Mouse (Mus musculus): ENCODE data around the gene Prr36.

GRCm38 (mm10) chr8:4259125-4259804 lies 42.0 kb upstream of the Prr36 start, which contains the start of gene Ctxn1:
- TF ChIP-seq CTCF (IDR thresholded peaks at IDR 0.05; ENCODE audit: low read depth): no peak
- TF ChIP-seq EP300 (IDR thresholded peaks at IDR 0.05; ENCODE audit: low read depth): no peak

All from liver, embryonic 14.5 days (tissue).